Mouse (Mus musculus): Measurements from ENCODE around the gene Tacc2.

Gene Tacc2

DNA sequence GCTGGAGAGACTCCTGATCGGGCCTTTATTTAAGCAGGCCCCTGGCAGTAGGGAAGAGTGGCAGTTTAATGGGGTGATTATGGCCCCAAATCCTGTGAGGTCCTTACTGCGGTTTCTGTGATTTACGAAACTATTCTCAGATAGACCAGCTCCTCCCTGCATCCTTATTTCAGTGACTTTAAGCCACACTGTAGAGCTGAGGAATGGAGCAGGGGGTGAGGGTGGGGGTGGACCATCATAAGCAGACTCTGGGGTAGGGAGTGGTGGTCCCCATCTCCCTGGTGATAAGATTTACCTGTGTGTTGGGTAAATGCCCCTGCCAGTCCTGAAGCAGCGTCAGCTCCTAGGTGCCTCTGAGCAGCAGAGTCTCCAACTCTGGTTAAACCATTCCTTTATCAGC, 29.7 kb downstream of the Tacc2 start:
- in situ Hi-C loops (cut with MboI; ENCODE audit: low sequenced_read_pairs) = no loop called here

DNA sequence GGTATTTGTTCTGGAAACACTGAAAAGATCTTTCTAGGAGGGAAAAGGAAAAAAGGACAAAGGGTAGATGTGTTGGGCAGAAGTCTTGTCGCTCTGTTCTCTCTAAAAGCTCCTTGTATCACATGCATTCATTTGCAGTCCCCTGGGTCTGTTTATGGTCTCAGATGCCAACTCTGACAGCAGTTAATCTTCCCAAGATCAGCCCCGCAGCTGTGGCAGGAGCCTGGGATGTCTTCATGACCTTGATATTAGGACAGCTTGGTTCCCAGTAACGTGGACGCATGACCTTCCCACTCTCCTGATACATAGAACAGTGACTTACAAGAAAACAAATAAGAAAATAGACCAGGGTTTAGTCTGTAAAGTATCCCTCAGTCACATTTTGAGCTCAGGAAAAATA, 36.7 kb downstream of the Tacc2 start:
- in situ Hi-C loops (cut with MboI; ENCODE audit: low sequenced_read_pairs) = no loop called here

DNA sequence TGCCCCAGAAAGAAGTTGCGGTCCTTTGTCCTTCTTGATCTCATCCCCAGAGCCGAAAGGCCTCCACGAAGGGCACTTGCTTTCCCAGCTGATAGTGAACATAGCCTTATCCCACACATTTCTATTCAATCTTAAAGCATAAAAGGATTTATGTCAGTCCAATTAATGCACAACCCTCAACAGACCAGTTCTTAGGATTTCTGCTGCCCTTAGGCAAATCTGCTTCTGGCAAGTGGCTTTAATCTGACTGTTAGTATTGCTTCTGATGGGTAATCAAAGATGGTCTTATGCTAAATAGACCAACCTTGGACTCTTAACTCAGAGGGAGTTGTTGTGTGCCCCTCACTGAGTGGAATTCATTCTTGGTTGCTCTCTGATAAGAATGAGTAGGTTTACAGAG, 40.4 kb downstream of the Tacc2 start:
- in situ Hi-C loops (cut with MboI; ENCODE audit: low sequenced_read_pairs) = no loop called here

DNA sequence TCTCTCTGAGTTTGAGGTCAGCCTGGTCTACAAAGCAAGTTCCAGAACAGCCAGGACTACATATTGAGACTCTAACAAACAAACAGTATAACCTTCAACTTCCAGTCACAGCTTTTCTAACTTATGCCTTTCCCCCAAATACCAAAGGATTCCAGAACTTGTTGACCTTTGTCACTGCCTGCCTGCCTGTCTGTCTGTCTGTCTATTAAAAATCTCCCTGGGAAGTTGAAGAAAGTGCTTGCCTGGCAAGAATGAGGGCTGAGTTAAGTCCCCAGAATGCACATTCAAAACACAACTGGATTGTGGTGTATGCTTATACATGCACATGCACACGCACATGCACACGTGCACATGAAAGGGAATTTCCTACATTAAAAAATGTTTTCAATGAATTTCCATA, 43.8 kb downstream of the Tacc2 start:
- in situ Hi-C loops (cut with MboI; ENCODE audit: low sequenced_read_pairs) = no loop called here

DNA sequence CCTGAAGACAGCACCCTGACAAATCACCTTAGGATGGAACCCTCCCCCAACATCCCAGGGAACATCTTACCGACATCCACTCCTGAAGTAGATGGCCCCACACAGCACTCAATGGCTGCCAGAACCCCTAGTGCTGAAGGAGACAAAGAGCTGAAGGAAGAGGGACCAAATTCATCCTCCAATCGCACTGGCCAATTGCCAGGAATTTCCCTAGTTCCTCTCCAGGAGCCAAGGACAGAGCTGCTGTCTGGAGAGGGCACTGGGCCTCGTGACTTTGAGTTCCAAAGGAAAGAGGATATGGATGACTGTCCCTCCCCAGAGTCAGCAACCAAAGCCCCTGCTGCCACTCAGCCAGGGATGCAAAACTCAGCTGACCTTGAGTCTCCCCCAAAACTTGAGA, 44.7 kb downstream of the Tacc2 start:
- in situ Hi-C loops (cut with MboI; ENCODE audit: low sequenced_read_pairs) = no loop called here

DNA sequence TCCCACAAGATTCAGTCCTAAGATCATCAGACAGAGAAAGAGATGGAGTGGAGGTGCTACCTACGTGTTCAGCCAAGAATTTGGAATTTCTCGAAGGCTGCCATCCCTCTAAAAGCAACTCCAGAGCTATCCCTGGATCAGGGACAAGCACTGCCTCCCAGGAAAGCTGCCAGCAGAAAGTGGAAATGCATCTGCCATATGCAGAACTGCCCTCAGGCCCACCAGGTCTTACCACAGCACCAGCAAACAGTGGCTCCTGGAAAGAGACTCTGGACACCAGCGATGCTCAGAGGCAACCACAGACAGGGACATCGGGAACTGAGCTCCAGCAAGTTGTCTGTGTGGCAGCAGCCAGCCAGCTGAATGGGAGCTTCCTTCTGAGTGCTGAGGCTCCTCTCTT, 45.1 kb downstream of the Tacc2 start:
- in situ Hi-C loops (cut with MboI; ENCODE audit: low sequenced_read_pairs) = no loop called here

DNA sequence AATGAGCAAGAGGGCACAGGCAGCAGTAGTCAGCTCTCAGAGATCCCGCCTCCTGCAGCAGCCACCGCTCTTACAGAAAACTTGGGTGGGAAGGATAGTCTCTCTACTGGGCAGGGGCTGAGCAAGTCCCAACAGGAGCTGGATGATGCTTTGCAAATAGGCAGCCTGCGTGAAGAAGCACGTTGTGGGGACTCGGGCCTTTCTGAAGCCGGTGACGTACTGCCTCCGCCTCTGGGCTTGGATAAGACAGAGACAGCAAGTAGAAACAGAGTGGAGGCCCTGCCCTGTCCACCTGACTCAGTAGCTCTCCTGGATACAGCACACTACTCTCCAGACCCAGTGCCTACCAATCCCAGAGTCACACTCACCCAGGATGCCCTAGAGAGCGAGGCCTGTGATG, 47.1 kb downstream of the Tacc2 start:
- in situ Hi-C loops (cut with MboI; ENCODE audit: low sequenced_read_pairs) = no loop called here

DNA sequence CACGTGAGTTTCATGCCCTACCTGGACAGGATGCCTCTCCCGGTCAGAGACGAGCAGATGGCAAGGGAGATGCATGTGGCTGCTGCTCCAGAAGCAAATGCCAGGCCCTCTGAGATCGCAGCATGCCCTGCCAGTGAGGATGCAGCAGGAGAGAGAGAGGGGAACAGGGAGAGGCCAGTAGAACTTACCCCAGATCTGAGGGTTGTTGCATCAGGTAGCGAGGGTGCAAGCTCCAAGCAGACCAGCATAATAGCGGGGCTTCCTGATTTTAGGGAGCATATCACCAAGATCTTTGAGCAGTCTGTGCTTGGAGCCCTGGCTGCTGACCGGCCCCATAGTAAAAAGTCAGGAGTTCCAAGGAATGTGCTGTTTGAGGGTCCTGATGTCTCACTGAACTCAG, 48.1 kb downstream of the Tacc2 start:
- in situ Hi-C loops (cut with MboI; ENCODE audit: low sequenced_read_pairs) = no loop called here

DNA sequence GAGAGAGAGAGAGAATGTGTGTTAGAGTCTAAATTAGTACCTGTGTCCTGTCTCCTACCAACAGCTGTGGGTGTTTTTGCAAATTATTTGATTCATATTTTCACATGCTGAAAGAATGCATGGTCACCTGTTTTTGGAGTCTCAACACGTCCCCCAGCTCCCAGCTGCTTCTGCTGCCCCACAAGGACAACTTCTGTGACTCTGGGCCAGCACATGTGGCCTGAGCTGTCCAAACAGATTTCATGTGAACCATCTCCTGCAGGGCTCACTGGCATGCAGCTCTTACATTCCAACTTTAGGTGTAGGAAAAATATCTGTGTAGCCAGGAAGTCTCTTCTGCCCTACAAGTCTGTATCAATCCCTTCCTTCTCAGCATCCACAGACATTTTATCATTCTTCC, 51.4 kb downstream of the Tacc2 start:
- in situ Hi-C loops (cut with MboI; ENCODE audit: low sequenced_read_pairs) = no loop called here

DNA sequence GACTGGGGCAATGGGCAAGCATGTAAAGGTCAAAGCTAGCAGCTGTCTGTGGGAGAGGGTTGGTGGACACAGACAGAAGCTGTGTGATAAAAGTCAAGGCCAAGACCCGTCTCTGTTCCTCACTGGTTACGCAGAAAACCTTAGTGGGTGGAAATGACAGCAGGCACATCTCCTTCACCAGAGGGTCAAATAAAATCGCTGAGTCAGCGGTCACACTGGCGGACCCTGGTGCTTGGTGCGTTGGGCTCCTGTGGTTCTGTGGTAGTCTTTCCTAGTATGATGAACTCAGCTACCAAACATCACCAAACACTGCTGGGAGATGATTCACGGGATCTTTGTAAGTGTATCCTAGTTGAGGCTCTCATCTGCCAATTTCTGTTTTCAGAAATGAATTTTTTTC, 52.8 kb downstream of the Tacc2 start:
- in situ Hi-C loops (cut with MboI; ENCODE audit: low sequenced_read_pairs) = no loop called here

DNA sequence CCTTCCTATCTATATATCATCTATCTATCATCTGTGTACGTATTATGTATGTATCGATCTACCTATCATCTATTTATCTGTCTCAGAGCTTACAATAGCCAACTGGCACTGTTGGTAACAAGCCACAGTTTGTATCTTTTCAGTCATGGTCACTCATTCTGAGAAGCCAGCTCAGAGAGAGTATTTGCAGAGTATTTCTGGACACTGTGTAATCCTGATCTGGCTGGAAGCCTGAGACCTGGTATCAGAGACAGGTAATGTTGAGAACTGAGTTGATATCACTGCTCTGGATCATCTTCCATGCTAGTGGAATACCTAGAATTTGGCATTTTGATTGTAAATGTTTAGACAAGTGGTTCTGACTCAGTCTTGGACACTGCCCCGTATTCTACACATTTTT, 53.7 kb downstream of the Tacc2 start:
- in situ Hi-C loops (cut with MboI; ENCODE audit: low sequenced_read_pairs) = no loop called here

DNA sequence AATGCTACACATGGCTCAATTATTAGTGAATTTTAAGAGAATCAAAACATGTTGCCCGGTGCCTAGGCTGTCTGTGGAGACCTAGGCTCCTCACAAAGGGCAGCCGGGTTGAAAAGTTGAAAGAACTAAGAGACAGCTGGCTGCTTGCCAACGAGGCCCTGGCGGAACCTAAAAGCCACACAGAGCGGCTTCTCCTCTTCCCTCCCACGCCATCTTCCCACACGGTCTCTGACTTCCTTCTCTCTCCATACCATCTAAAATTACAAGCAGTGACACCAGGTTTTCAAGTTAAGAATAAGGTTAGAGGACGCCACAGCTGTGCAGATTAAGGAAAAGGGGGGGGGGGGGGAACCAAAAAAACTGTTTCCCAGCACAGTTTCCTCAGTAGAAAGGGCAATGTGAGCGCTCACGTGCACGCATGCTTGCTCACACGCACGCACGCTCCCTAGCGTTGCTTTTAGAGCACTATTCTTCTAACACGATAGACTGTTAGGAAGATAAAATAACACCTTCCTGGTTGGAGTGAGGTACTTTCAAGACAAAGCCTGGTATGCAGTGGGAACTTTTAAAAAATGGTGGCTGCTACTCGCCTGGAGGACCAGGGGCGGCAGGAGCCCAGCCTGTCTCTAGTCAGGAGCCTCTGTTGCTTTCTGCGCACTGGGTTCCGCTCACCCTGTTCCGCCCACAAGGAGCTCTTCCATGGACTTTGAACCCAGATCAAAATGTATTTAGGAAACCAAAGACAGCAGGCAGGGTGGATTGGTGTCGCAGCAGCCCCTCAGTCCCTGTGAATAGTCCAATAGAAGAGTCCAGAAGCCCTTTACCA, 54.5 kb downstream of the Tacc2 start:
- in situ Hi-C loops (cut with MboI; ENCODE audit: low sequenced_read_pairs) = no loop called here

DNA sequence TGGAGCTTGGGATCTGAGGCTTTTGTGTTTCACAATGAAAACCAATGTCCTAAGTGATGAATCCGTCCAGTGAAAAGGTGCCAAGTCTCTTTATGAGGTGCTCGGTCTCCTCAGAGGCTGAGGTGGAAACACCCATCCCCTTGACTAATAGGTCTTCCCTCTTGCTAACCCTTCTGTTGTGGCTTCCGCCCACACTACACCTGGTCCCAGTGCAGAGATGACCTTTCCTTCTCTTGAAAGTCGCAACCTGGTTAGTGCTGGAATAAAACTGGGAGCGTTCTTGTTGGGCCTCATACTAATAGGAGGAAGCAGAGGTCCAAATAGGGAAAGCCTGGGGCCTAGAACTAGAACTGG, 55.1 kb downstream of the Tacc2 start:
- in situ Hi-C loops (cut with MboI; ENCODE audit: low sequenced_read_pairs) = no loop called here

DNA sequence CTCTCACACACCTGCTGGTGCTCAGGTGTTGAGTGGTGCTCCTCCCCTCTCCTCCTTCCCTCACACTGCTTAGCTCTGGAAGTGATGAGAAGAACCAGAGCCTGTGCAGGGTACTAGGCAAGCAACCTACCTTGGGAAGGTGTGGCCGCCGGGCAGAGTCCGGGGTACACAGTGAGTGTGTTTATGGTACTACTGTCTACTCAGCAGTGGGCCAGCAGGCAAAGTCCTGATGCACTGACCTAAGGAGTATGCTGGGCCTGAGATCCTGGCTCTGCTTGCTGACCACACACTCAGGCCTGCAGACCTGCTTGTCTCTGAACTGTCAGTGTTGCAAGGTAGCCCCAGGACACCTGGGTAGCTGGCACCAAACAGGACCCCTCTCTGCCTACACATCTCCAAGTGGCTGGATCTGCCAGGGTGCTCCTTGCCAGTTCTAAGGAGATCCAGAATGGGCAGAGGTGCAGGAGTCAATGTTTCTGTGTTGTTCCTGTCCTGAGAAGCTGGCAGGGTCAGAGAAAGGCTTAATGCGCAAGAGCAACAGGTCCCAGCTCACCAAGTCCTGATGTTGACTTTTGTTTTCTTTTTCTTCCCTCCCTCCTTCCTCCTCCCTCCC, 57.1 kb downstream of the Tacc2 start:
- in situ Hi-C loops (cut with MboI; ENCODE audit: low sequenced_read_pairs) = no loop called here

DNA sequence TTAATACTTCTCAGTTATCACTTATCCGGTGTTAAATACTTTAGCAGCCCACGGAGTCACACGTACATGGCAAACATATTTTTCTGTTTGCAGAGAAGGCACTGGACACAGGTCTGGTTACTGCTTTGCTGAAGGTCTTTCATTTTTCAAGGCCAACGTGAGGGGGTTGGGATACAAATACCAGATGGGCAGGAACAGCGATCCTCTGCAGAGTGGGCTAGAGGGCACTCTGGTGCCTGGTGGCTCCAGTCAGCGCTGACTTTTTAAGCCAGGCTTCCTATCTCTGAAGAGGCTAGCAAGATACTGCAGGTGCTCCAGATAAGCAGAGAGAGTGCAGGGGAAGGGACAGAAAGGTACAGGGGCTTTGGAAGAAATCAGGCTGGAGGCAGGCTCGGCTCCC, 58.0 kb downstream of the Tacc2 start:
- in situ Hi-C loops (cut with MboI; ENCODE audit: low sequenced_read_pairs) = no loop called here

DNA sequence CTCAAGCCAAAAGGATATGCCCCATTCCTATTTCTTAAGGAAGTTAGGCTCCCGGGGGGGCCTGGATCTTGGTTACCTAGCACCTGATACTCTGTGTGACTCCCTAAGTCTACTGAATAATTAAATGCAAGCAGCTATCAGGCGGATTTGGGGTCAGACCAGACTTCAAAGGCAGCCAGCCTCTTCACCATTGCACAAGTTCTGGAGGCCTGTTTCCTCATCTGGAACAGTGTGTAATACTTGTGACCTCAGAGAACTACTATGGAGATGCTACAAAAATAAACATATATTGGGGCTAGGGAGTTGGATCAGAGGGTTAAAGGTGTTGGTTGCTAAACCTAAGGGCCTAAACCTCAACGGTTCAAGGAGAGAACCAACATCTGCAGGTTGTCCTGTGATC, 59.0 kb downstream of the Tacc2 start:
- in situ Hi-C loops (cut with MboI; ENCODE audit: low sequenced_read_pairs) = no loop called here

DNA sequence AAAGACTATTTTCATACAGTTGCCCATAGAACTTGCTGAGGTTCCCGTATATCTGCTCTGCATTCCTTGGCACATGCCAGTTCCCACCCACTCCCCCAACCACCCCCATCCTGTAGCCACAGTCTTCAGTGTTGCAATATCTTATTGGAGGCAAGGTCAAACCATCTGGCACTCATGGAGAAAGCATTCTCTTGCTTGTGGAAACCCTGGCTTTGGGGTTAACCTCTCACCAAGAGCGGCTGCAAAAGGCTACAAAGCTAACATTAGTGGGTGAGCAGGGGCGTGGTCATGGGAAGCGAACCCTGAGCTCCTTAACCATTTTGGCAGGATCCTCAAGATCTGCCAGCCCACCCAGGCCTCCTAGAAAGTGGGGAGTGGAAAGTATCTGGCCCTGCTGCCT, 59.7 kb downstream of the Tacc2 start:
- in situ Hi-C loops (cut with MboI; ENCODE audit: low sequenced_read_pairs) = no loop called here

DNA sequence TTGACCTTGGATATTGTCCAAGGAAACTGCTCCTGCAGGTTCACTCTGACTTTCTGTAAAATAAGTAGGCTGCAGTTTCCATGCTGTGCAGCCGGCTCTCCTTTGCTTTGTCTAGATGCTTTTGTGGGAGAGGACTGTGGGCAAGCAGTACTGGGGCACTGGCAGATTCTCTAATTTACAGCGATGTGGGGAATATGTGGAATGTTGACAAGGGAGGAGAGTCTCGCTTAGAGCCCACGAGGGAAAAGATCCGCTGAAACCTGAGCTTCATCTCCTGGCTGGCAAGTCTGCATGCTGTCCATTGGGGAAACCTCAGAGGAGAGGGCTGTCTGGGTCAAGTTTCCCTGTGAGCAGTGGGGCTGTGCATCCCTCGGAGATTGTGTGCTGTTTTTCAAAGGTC, 60.6 kb downstream of the Tacc2 start:
- in situ Hi-C loops (cut with MboI; ENCODE audit: low sequenced_read_pairs) = no loop called here

DNA sequence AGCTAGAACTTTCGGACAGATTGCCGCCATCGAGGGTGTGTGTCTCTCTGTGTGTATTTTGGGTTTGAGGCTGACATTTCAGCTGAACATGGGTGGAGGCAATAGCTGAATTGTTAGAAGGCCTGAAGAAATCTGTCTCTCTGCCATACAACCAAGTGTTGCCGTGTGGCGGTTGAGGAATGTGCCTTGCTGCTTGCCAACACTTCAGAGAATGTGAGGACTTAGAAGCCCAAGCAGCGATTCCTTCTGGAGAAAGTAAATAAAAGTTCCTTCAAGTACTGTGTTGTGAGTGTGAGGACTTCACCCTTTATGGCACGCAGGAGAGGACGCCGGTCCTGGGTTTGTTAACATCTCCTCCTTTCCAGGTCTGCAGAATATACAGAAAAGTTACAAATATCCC, 63.4 kb downstream of the Tacc2 start:
- in situ Hi-C loops (cut with MboI; ENCODE audit: low sequenced_read_pairs) = no loop called here

DNA sequence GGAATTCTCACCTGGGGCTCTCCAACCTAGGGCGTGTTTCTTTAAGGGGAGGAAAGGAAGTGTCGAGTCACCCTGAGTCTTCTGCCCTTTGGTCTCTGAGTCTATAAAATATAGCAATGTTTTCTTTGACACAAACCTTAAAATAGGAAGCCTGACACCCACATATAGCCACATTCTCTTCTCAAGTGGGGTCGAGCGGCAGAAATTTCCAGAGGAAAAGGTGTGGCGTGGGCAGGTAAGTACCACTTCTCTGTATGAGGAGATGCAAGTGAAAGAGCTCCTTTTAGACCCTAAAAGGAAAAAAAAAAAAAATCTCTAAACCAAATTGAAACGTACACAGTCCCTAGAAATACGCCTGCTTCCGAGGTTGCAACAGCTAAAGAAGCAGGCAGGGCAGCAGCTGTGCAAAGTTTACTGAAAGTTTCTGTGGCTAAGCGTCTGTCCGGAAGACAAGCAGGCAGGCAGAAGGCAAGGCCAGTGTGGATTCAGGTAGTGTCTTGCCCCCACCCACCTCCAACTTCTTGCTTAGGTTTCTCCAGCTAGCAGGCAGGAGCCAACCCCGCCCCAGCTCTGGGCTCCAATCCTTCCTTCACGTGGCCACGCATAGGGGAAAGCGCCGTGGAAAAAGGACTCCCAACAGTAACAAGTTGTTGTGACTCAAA, 68.2 kb downstream of the Tacc2 start:
- in situ Hi-C loops (cut with MboI; ENCODE audit: low sequenced_read_pairs) = no loop called here

DNA sequence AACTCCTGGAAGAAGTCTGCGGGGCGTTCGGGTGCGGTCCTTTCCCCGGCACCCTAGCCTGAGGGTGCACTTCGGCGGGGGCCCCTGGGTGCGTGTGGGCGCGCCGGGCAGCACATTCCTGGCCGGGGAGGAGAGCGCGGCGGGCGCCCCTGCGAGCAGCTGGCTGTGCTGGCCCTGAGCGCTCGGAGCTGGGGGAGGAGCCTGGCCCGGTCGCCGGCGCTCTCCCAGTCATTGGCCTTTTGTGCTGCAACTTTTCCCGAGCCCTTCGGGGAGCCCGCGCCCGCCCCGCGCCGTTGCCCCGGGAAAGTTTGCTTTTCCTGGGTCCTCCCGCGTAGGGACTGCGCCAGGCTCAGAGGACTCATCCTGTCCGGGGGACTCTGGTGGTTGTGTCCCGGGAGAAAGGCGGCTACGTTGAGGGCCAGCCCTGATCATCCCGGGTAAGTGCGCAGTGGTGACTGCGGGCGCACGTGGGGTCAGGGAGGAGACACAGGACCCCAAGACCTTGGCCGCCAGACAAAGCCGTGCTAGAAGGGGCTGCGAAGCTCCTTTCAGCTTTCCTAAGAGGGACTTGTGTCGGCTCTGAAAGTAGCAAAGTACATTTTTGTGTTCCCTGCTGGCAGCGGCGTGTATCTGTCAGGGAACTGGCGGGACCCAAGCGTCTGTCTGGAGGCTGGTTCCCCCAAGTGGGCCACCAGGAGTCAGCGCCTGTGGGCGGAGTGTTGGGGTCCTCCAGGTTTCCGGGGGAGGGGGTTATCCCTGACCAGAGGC, 68.9 kb downstream of the Tacc2 start:
- in situ Hi-C loops (cut with MboI; ENCODE audit: low sequenced_read_pairs) = no loop called here

DNA sequence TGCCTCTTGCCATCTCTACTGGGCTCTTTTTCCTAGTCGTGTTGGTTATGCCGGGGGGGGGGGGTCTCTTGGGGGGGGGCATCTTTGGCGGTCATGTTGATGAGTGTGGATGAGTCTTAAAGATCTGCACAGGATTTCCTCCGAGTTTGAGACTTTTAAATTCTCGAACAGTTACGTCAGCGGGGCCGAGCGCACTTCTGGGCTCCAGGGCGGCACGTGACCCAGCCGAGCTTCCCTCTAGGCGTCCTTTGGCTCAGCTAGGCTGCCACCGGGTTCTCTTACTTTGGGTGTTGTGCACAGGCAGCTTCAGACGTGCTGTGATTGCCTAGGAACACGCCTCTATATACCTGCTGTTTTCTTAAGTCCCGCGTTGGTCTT, 69.5 kb downstream of the Tacc2 start:
- in situ Hi-C loops (cut with MboI; ENCODE audit: low sequenced_read_pairs) = no loop called here
